ENCODE assay signal across 9 mouse cellular contexts in the genomic region with DNA sequence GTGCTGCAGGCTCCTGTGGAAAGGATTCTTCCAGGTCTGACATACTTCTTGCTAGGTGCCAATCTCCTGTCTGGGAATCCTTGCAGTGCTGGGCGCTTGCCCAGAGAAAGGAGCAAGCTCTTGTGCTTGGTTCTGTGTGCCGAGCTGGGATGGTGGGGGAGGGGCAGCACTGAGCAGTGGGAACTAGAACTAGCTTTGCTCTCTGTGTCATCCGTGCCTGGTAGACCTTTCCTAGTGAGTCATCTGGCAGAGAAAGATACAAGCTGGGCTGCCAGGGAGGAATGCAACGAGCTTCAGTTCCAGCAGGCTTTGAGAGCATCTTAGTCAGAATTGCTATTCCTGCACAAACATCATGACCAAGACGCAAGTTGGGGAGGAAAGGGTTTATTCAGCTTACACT.
DNase-seq lines count a peak whose midpoint lies in the region; ATAC-seq and TF ChIP-seq lines count a peak whose summit lies in the region.
"Had no signal": no experiment of that assay in that cellular context is flagged by ENCODE, and none has a peak within 500 bp of the region (broad histone marks: within the 10 kb centered on the region; RNA-seq: fewer than 3 reads in every experiment).

No protein-coding gene starts in this region.

- H3K27me3 ChIP-seq in neural tube, embryonic 15.5 days (replicated peaks), result no peaks in the 10 kb centered on the region
- H3K27me3 ChIP-seq in forebrain, embryonic 12.5 days, result no peaks in the 10 kb centered on the region

- peak; percentile 11 for DNase-seq in kidney, postnatal 10 days
- DNase-seq in kidney, postnatal 14 days, result no peak
- DNase-seq in brain, adult 2 months (ENCODE audit: low read depth, low spot score), result peak; percentile 96
- DNase-seq in gastrocnemius, postnatal 36 days, result peak; percentile 7 to 20

- intact Hi-C loops in gastrocnemius, postnatal 36 days (cut with DNase I), result no loop called here

- H3K9me3 ChIP-seq in neural tube, embryonic 15.5 days (replicated peaks), result no peaks in the 10 kb centered on the region
- H3K9me3 ChIP-seq in forebrain, embryonic 12.5 days, result no peaks in the 10 kb centered on the region

- no peak overlapping the region for H3K9ac ChIP-seq in neural tube, embryonic 15.5 days (replicated peaks)
- H3K9ac ChIP-seq in forebrain, embryonic 12.5 days, result no peak overlapping the region

- H3K27ac ChIP-seq in olfactory bulb, adult 2 months (ENCODE audit: insufficient read depth, low read depth, low read length), result peak overlapping the region; percentile 75
- no peak overlapping the region for H3K27ac ChIP-seq in neural tube, embryonic 15.5 days (replicated peaks)
- H3K27ac ChIP-seq in forebrain, embryonic 12.5 days, result no peak overlapping the region

- no peak for TF ChIP-seq CTCF in olfactory bulb, adult 2 months (IDR thresholded peaks at IDR 0.05; ENCODE audit: insufficient read depth, low read depth, low read length)

- H3K4me2 ChIP-seq in neural tube, embryonic 15.5 days, result no peak overlapping the region
- H3K4me2 ChIP-seq in forebrain, embryonic 12.5 days, result no peak overlapping the region

- H3K4me1 ChIP-seq in olfactory bulb, adult 2 months (ENCODE audit: control insufficient read depth, insufficient read depth, low read length), result peaks cover 20% of the 10 kb centered on the region
- no peaks in the 10 kb centered on the region for H3K4me1 ChIP-seq in neural tube, embryonic 15.5 days
- no peaks in the 10 kb centered on the region for H3K4me1 ChIP-seq in forebrain, embryonic 12.5 days

- no peak for TF ChIP-seq POLR2A in olfactory bulb, adult 2 months (IDR thresholded peaks at IDR 0.05; ENCODE audit: insufficient read depth, low read depth, low read length)

- no peak for ATAC-seq in neural tube, embryonic 15.5 days (ENCODE audit: low FRiP score)
- no peak for ATAC-seq in CD4-positive, CD25-positive, alpha-beta regulatory T cell, adult 4 months
- no peak for ATAC-seq in forebrain, embryonic 12.5 days (ENCODE audit: low FRiP score)

- H3K4me3 ChIP-seq in olfactory bulb, adult 2 months (ENCODE audit: insufficient read depth, low read depth, low read length), result no peak overlapping the region
- no peak overlapping the region for H3K4me3 ChIP-seq in neural tube, embryonic 15.5 days (replicated peaks)
- H3K4me3 ChIP-seq in forebrain, embryonic 12.5 days (replicated peaks), result no peak overlapping the region
- H3K4me3 ChIP-seq: erythroblast, embryonic 14.5 days had no signal

- H3K36me3 ChIP-seq in neural tube, embryonic 15.5 days, result no peaks in the 10 kb centered on the region
- H3K36me3 ChIP-seq in forebrain, embryonic 12.5 days (replicated peaks), result no peaks in the 10 kb centered on the region

- WGBS in olfactory bulb, adult 2 months, result 12% methylated on average over 5 of the region's 5 CpGs
- 53% methylated on average over 5 of the region's 5 CpGs for WGBS in neural tube, embryonic 15.5 days
- 54% methylated on average over 5 of the region's 5 CpGs for WGBS in forebrain, embryonic 12.5 days
